Mouse (Mus musculus) layer of hippocampus, adult 9-11 months (tissue): ENCODE data around the gene Rnf144a.

Experiments
- DNase-seq: peaks from one replicate; pipeline ENCODE4 v3.0.0; 2022

The Rnf144a gene

DNA sequence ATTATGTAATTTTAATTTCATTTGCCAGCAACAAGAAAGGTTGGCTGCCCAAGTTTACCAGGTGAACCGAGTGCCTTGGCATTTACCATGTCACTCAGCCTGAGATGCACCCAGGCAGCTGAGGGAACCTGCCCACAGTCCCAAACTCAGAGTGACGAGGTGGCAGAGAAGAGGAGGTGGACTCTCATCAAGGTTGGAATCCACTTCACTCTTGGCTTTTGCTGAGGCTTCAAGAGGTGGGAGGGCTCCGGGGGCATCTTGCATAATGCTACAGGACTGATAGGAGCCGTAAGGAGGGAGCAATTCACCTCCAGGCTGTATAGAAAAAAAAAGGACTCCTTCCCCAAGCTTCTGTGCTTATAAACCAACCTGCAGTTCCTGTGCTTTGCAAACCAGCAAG is 48.7 kb downstream of the Rnf144a start:
- no peak for DNase-seq

DNA sequence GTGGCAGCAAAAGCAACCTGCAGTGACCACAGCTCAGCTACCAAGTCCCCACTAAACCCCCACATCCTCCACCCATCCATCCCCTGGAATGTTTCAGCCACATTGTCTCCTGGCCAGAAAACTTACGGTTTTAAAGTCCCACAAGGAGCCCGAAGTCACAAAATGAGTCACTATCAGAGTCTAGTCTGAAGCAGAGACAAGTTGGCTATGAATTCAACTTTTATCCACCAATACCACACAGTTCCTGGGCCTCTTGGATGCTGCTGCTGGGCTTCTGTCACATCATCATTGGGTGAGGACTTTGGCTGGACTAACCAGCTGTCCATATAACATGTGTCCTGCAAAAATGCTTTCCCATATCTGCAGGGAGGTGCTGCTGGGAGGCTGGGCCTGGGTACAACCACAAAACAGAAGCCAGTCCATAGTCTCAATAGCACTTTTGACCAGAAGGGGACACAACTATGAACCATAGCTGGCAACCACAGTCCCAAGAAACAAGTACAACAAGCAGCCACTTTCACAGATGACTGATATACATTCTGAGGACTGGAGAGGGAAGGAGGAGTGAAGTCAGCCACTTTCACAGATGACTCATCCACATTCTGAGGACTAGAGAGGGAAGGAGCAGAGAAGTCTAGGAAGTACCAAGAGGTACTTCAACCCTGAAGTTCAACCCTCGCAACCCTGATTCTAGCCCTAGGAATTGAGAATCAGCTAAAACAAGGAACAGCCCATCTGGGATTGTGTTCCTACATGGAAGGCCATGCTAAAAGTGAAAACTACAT is 49.3 kb downstream of the Rnf144a start:
- no peak for DNase-seq

DNA sequence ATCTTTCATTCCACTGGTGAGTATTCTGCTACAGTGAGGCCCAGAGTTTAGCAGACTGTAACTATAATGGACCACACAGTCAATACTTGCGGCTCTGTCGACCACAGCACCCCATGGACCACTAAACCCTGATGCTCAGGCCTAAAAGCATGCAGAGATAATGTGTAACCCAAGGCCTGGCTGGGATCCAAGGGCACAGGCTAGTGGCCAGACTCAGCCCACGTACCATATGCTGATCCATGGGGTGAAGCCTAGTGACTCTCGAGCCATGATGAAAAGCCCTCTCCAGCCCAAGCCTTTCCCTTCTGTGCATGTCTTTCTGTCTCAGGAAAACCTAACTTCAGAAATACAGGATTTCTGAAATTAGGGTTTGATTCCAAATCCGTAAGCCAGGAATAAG is 50.2 kb downstream of the Rnf144a start:
- DNase-seq: no peak

DNA sequence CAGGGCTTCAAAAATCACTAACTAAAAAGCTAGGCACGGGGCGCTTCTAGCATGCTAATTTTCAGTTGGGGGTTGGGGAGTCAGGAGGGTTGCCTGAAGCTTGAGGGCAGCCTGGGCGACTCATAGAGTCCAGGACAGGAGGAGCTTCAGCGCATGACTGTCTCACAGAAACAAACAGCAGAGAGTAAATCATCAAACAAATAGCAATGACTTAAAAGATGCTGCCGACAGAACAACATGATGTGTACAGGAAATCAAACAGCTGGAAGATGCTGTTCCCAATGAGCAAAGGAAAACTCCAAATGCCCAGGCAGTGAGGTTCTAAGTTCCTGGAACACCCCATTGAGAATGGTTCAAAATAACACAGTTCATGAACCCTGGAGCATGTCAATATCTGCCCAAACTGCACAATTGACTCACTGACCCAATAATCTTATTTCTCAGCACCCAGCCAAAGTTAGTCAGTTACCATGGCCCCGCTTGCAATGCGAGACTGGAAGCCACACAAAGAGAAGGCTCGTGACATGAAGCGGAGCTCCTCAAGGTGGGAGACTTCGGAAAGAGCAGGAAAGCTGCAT is 54.0 kb downstream of the Rnf144a start:
- no peak for DNase-seq

DNA sequence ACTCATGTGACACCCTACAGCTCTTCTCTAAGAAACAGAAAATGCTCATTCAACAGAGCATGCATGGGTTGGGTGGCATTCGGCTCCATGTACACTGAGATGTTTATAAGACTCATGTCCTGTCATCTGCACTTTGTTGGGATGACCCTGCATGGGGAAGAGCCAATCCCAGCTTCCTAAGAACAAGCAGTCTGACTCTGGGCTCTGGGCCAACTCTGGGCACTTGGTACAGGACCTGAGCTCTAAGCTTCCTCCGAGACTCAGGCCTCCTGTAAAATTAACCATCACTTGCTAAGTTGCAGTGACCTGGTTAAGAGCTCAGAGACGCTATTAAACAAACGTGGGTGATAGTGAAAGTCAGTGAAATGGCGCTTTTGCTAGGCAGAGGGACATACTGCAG is 55.2 kb downstream of the Rnf144a start:
- DNase-seq: no peak

DNA sequence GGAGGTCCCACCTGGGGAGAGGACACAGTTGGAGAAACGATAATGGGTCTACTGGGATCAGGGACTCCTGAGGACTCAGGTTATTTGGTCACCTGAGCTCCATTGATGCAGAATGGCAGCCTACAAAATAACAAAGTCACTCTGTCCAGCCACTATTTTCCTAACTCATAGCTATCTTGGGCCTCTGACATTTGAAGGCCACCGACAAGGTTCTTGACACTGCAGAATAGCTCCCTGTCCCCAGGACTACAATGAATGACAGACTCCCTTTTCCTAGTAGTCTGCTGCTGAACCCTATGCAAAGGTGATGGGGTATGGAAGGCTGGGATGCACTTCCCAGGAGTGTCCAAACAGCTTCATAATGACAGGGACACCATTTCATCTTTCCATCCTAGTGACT is 55.8 kb downstream of the Rnf144a start:
- no peak for DNase-seq

DNA sequence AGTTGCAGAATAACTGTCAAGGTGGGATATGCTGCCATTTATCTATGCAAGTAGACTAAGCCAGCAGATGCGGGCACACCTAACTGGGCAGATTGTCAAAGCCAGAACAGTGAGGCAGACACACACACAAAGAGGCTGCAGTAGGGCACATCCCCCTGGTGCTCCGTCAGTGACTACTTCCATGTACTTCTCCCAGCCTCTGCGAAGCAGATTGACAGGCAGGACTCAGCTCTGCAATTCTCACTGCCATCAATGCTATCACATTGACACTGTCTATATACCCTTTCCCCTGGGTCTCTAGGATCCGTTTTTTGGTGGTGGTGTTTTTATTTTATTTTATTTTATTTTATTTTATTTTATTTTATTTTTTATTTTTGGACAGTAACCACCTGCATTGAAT is 57.8 kb downstream of the Rnf144a start:
- no peak for DNase-seq

DNA sequence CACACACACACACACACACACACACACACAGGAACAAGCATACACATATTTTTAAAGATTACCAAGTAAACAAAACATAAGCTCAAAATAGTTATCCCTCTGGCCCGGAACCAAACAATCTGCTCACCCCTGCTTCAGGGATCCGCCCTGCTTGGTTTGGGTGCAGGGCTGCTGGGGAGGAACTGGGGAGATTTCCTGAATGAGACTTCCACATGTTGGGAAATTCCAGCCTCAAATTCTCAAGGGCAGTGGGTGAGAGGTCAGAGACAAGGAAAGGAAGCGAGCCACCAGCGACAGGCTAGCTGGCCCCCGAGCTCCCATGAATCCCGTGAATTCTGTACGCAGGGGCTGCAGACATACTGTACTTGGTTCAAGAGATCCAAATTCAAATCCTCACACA is 58.9 kb downstream of the Rnf144a start:
- no peak for DNase-seq

DNA sequence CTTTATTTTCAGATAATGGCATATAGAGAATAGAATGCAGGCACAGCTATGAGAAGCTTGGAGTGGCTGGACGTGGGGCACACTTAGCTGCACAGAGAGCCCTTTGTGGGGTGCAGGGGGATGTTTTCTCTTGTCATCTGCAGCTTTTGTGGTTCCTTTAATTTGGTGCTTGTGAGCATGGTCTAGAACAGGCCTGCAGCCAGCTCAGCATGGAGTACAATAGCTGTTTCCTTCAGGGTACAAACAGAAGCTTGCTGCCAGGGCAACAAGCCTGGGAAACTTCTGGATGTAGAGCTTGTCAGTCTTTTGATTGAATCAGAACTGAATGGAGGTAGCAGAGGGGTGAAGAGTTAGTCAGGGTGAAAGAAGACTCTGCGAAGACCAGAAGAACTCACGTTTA is 63.7 kb downstream of the Rnf144a start:
- DNase-seq: peak; percentile 52

DNA sequence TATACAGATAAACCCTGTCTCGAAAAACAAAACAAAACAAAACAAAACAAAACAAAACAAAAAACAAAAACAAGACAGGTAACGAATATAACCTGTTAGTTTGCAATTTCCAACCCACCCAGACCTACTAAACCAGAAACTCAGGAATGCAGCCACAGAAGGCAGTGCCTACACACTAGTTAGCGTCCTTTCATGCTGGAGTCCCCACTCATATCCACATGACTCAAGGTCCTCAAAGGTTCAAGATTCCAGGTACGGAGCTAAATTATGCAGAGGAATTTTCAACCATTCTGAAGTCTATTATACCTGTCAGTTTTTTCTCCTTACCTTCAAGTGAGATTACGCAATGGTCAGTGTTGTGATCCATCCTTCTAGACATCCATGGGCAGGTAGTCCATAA is 70.6 kb downstream of the Rnf144a start:
- no peak for DNase-seq

DNA sequence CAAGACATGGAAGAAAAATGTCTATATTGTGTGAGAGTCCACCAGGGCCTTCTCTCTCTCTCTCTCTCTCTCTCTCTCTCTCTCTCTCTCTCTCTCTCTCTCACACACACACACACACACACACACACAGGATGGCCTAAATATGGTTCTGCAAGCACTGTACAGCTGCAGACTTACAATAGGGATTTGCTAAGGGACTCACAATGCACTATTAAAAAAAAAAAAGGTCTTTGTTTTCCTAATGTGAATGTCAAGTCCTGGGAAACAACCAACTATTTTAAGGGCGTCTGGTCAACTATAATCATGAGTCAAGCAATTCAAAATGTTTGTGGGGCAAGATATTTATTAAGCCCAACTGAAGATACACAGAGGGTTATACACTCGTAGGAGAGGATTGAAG is 71.9 kb downstream of the Rnf144a start:
- no peak for DNase-seq

DNA sequence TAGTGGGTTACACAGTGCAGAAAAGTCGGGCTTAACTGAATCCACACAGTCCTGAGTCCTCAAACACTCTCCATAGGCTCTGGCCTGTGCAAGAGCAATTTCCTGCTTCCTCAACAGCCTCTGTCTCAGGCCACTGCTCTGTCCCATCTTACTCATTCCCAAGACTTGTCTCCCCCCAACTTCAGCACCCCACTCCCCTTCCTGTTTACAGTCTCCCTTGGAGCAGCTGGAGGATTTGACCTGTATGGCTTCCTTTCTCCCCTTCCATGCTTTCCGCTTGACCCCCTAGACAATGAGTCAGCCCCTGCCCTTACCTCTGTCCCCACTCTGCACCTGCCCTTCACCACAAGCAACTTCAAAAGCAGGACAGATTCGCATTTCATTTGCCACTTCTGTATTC is 72.4 kb downstream of the Rnf144a start:
- no peak for DNase-seq

DNA sequence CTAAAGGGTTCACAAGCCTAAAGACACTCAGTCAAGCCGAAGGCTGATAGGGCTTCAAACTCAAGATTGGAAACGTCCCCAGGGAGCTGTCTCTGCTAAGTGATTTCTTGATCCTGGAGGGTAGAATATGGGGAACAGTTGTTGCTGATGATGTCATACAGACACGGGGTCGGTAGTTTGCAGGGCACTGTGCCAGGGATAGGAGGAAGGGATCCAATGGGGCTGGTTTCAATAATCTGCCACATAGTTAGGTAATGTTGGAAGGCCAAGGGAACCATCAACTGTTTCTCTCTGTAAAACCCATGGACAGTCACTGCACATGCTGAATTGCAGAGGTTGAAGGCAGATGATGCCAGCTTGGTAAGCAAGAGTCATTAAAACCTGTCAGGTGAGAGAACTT is 73.0 kb downstream of the Rnf144a start:
- no peak for DNase-seq

DNA sequence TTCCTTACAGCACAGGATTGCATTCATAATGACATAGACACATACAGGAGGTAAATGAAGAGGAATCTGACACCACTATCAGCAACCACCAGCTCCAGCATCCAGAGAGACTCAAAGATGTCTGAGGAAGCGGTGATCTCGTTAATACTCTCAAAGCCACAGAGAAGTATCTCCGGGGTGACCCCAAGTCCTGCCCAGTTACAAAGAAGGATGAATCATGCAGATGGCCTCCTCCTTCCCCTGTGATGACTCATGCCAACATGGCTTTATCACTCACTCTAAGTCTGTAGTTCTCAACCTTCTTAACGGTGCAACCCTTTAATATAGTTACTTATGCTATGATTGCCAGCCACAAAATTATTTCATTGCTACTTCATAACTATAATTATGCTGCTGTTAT is 74.4 kb downstream of the Rnf144a start:
- DNase-seq: no peak

DNA sequence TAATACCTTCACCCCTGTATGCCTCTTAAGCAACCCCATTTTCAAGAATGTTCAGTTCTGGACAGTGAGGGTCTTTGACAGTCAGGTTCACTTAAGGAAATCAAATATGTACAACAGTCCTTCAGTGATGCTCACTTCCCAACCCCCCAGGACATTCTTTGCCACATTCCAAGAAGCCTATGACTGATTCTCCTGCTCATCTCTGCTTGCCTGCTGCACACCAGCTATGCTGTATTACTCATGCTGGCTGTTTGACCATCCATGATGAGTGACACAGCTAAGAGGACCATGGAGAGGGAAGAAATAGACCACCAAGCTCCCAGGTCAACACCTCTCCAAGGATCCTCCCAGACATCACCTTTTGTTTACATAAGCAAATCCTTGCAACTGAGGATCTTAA is 75.2 kb downstream of the Rnf144a start:
- DNase-seq: no peak

DNA sequence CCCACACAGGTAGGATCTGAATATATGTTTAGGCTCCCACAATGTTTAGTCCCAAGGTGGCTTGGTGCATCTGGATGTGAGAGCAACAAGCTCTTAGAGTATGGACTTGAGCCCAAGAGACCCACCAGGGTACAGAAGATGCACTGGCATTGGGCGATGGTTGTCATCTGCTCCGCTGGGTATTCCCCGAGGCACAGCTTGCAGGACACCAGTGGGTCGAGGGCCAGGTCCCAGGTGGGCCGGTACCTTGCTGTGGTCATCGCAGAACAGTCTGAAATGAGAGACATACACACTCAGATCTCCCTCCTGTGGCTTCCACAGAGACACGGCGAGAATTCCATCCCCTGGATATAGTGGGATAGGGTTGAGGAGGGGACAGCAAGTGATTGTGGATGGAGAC is 75.9 kb downstream of the Rnf144a start:
- DNase-seq: no peak

DNA sequence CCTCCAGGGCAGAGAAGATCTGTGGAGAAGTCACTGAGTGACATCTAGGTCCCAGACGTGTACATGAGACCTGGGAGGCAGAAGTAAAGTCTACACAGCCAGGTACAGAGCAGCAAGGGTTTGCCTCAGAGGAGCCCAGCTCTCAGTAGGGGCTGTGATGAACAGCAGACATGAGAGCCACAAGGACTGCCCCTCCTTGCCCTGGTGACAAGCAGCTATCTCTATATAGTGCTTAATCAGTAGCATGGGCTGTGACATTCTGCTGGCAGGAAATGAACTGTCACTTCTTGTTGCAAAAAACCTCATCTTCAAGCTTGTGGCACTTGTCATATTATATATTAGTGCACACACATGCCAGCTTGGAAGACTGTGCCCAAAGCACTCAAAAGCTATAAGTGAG is 81.4 kb downstream of the Rnf144a start:
- DNase-seq: no peak

DNA sequence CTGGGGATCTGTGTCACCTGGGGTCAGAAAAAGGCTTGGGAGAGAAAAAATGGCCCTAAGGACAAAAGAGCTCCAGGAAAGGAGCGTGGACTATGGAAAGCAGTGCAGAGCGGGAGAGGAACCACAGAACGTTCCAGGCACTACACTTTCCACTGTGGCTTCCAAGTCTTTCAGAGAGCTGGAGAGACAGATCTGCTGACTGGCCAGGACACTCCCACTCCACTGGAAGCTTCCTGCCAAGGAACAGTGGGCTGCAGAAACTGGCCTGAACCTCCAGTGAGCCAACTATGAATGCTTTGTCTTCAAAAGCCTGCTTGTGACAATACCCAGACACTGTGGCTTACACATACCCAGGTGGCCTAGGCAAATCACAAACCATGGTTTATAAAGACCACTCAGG is 84.0 kb downstream of the Rnf144a start:
- DNase-seq: peak; percentile 62

DNA sequence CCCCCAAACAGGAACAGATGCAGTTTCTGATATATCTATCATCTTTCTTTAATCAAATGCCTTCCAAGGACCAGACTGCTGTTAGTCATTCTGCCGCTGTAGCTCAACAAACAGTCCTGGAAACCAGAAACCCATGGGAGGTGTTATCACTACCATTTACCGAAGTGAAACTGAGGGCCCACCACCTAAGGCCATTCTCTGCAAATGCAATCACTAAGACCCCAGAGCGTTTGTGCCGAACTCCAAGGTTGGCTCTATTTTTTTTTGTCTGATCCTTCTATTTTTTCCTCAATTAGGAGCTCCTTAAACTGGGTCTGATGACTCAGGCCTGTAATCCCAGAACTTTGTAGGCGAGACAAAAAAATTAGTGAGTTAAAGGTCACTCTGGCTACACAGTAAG is 85.3 kb downstream of the Rnf144a start:
- no peak for DNase-seq

DNA sequence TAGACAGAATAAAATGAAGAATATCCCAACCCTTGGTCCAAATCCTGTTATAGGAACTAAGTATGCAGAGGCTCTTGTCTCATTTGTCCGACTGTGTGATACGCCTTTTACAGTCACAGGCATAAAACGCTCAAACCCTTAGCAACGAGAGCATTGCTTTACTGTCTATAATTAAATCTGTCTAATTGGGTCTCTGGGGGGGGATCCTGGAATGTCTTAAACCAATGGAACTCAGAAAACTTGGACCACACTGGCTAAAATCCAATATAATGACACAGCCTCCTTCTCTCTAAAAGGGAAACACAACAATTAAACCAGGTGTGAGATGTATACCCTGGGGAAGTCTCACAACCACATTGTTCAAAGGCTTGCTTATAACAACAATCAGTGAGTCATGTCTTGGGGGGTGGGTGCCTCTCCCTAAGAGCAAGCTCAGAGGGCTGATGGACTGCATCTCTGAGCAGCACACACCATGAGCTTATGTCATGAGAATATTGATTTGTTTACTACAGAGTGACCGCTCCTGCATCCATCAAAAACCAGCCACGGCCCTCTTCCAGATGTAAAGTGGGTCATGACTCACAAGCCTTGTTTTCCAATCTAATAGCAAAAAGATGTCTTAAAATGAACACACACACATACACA is 85.9 kb downstream of the Rnf144a start:
- DNase-seq: no peak

DNA sequence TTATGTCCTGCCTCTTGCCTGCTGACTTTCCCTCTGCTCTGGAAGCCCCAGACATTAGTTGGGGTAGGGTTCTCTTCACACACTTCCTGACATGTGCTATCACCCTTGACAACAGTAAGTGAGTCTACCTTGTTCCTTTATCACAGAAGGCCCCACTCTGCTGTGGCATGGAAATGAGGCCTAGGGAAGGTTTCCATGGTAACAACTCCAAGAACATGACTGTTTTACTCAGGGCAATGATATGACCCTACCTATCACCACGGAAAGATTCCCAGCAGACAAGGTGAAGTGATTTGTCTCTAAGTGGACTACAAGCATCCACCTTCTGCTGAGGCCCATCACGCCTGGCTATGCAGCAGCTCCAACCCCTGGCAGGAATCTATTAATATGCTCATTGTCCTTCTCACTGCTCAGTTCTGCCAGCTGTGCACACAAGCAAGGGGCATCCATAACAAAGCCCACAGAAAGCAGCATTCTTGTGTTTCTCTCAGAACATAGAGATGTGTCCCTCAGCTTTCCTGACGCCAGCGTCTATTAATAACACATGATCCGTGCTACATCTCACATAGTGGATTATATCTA is 91.2 kb downstream of the Rnf144a start:
- DNase-seq: peak; percentile 32

DNA sequence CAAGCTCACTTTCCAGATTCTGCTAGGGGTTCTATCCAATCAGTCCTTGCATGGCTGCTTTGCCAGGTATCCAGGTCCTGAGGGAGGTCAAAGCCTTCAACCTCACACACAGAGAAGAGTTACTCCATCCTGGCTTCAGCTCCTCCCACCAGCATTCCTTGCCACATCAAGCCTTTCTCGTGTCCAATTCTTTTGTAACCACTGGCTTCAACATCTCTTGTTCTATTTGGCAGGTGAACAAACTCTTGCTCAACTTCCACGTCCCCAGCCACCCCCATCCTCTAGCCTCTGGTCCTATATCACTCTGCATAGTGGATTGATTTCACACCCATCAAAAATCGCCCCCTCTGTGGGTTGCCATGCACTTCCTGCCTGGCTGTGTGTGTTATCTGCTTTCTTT is 98.8 kb downstream of the Rnf144a start:
- DNase-seq: no peak

DNA sequence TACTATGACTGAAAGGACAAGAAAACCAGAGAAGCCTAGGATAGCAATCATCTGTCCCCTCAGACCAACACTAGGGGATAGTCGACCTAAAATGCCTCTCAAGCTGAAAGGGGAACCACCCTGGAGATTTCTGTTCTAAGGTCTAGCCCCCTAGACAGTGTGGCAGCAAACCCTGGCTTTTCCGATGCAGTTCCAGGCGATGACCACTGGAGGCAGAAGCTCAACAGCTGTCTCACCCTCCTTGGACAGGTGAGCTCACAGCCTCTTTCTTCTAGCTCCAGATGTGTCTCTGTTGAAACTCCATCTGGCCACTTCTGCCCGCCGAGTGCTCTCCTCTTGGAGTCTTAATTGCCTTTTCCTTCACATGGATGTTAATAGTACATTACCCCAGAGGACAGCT is 100.1 kb downstream of the Rnf144a start:
- no peak for DNase-seq

DNA sequence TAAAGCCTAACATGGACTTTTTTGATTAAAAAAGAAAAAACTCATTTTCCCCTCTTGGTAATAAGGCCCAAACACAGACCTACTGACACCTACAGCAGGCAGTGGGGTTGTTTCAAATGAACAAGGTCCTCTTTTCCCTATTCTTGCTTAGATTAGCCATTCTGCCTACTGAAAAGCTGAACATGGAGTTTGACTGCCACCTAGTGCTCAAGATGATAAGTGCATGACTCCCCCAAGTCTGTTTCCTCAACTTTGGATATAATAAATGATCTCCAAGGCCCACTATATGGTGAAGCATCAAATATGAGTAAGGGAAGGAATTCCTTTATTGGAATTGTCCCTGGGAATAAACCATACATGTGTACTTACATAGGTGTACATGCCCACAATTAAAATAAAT is 103.5 kb downstream of the Rnf144a start:
- no peak for DNase-seq
